Mouse (Mus musculus): ENCODE results near the gene Stard10. TPM values are rescaled to one million over a fixed set of nuclear protein-coding genes. Genes with fewer than 3 reads are reported as not detected.

Gene Stard10
- 123 and 134 TPM in 2 replicates for polyA plus RNA-seq (2014; fragmentation: Nextera tagmentation; extraction: Ambion mirVana)

GRCm38 (mm10) chr7:101317014-101317413, at the start of gene Stard10:
Gene Stard10, plus strand, starts transcription at chr7:101317086.
- ATAC-seq (replicated peaks; ENCODE audit: low FRiP score, low TSS enrichment, low read depth) (no peak), DNase-seq (ENCODE audit: low spot score) (no peak)
- H3K4me3 ChIP-seq (ENCODE audit: low read depth, low read length) = no peak within 1 kb of the TSS
- peaks cover 2% of the 10 kb centered on the region; the same call in 1 of the 2 replicates for H3K27me3 ChIP-seq (replicated peaks; ENCODE audit: control insufficient read depth, insufficient read depth, low read length)
- 81% methylated on average over 3 of the region's 3 CpGs for WGBS
- no peak within 1 kb of the TSS for H3K9ac ChIP-seq (ENCODE audit: low read length)
- no peaks in the 10 kb centered on the region for H3K9me3 ChIP-seq (ENCODE audit: control insufficient read depth, low read length)
- H3K27ac ChIP-seq (ENCODE audit: low read depth) = no peak within 1 kb of the TSS; the same call in 1 of the 2 replicates
- no peak within 1 kb of the TSS for H3K4me2 ChIP-seq (ENCODE audit: low read length)
- H3K4me1 ChIP-seq (replicated peaks; ENCODE audit: control insufficient read depth, insufficient read depth, low read length) = peaks cover 12% of the 10 kb centered on the region
- no peaks in the 10 kb centered on the region for H3K36me3 ChIP-seq (ENCODE audit: control insufficient read depth, insufficient read depth, low read length)

- ATAC-seq (replicated peaks; ENCODE audit: low FRiP score, low TSS enrichment, low read depth) = no peak
- Histone ChIP-seq H3K4me2 (ENCODE audit: low read length) (no peak overlapping the region), H3K4me1 (replicated peaks; ENCODE audit: control insufficient read depth, insufficient read depth, low read length) (no peaks in the 10 kb centered on the region), H3K36me3 (ENCODE audit: control insufficient read depth, insufficient read depth, low read length) (peaks cover 21% of the 10 kb centered on the region), H3K27me3 (replicated peaks; ENCODE audit: control insufficient read depth, insufficient read depth, low read length) (no peaks in the 10 kb centered on the region), H3K4me3 (ENCODE audit: low read depth, low read length) (no peak overlapping the region), H3K9me3 (ENCODE audit: control insufficient read depth, low read length) (no peaks in the 10 kb centered on the region), H3K27ac (ENCODE audit: low read depth) (peak overlapping the region; percentile 40; the same call in 1 of the 2 replicates), H3K9ac (ENCODE audit: low read length) (no peak overlapping the region)
- no peak for DNase-seq (ENCODE audit: low spot score)
- 52% methylated on average over 3 of the region's 3 CpGs for WGBS
Observed at GRCm38 (mm10) chr7:101267457-101268259, 49.2 kb upstream of the Stard10 start.

GRCm38 (mm10) chr7:101271602-101272001, 45.3 kb upstream of the Stard10 start:
- H3K9ac ChIP-seq (ENCODE audit: low read length) = no peak overlapping the region
- peaks cover 49% of the 10 kb centered on the region for H3K36me3 ChIP-seq (ENCODE audit: control insufficient read depth, insufficient read depth, low read length)
- 83% methylated on average over 1 of the region's 1 CpGs for WGBS
- no peak overlapping the region for H3K4me2 ChIP-seq (ENCODE audit: low read length)
- no peak overlapping the region for H3K27ac ChIP-seq (ENCODE audit: low read depth)
- no peak for DNase-seq (ENCODE audit: low spot score)
- no peak for ATAC-seq (replicated peaks; ENCODE audit: low FRiP score, low TSS enrichment, low read depth)
- no peaks in the 10 kb centered on the region for H3K27me3 ChIP-seq (replicated peaks; ENCODE audit: control insufficient read depth, insufficient read depth, low read length)
- H3K4me1 ChIP-seq (replicated peaks; ENCODE audit: control insufficient read depth, insufficient read depth, low read length) = no peaks in the 10 kb centered on the region
- no peak overlapping the region for H3K4me3 ChIP-seq (ENCODE audit: low read depth, low read length)
- no peaks in the 10 kb centered on the region for H3K9me3 ChIP-seq (ENCODE audit: control insufficient read depth, low read length)

- WGBS = 91% methylated on average over 8 of the region's 8 CpGs
- Histone ChIP-seq H3K4me3 (ENCODE audit: low read depth, low read length) (no peak overlapping the region), H3K9me3 (ENCODE audit: control insufficient read depth, low read length) (no peaks in the 10 kb centered on the region), H3K27ac (ENCODE audit: low read depth) (no peak overlapping the region), H3K4me2 (ENCODE audit: low read length) (no peak overlapping the region), H3K9ac (ENCODE audit: low read length) (no peak overlapping the region), H3K36me3 (ENCODE audit: control insufficient read depth, insufficient read depth, low read length) (peaks cover 58% of the 10 kb centered on the region), H3K4me1 (replicated peaks; ENCODE audit: control insufficient read depth, insufficient read depth, low read length) (no peaks in the 10 kb centered on the region), H3K27me3 (replicated peaks; ENCODE audit: control insufficient read depth, insufficient read depth, low read length) (no peaks in the 10 kb centered on the region)
- no peak for ATAC-seq (replicated peaks; ENCODE audit: low FRiP score, low TSS enrichment, low read depth)
- DNase-seq (ENCODE audit: low spot score) = no peak
Observed at GRCm38 (mm10) chr7:101272466-101273160, 44.3 kb upstream of the Stard10 start.

- Histone ChIP-seq H3K9ac (ENCODE audit: low read length) (no peak overlapping the region), H3K9me3 (ENCODE audit: control insufficient read depth, low read length) (no peaks in the 10 kb centered on the region), H3K4me1 (replicated peaks; ENCODE audit: control insufficient read depth, insufficient read depth, low read length) (no peaks in the 10 kb centered on the region), H3K27ac (ENCODE audit: low read depth) (no peak overlapping the region), H3K4me2 (ENCODE audit: low read length) (no peak overlapping the region), H3K36me3 (ENCODE audit: control insufficient read depth, insufficient read depth, low read length) (peaks cover 78% of the 10 kb centered on the region), H3K27me3 (replicated peaks; ENCODE audit: control insufficient read depth, insufficient read depth, low read length) (no peaks in the 10 kb centered on the region), H3K4me3 (ENCODE audit: low read depth, low read length) (no peak overlapping the region)
- DNase-seq (ENCODE audit: low spot score) = no peak
- ATAC-seq (replicated peaks; ENCODE audit: low FRiP score, low TSS enrichment, low read depth) = no peak
- 93% methylated on average over 3 of the region's 3 CpGs for WGBS
Observed at GRCm38 (mm10) chr7:101282721-101283120, 34.2 kb upstream of the Stard10 start.

GRCm38 (mm10) chr7:101284504-101284903, 32.4 kb upstream of the Stard10 start:
- Histone ChIP-seq H3K9ac (ENCODE audit: low read length) (no peak overlapping the region), H3K27ac (ENCODE audit: low read depth) (no peak overlapping the region), H3K4me3 (ENCODE audit: low read depth, low read length) (no peak overlapping the region), H3K27me3 (replicated peaks; ENCODE audit: control insufficient read depth, insufficient read depth, low read length) (no peaks in the 10 kb centered on the region), H3K9me3 (ENCODE audit: control insufficient read depth, low read length) (no peaks in the 10 kb centered on the region), H3K36me3 (ENCODE audit: control insufficient read depth, insufficient read depth, low read length) (peaks cover 73% of the 10 kb centered on the region), H3K4me1 (replicated peaks; ENCODE audit: control insufficient read depth, insufficient read depth, low read length) (no peaks in the 10 kb centered on the region), H3K4me2 (ENCODE audit: low read length) (no peak overlapping the region)
- ATAC-seq (replicated peaks; ENCODE audit: low FRiP score, low TSS enrichment, low read depth) (no peak), DNase-seq (ENCODE audit: low spot score) (no peak)
- WGBS = 85% methylated on average over 1 of the region's 1 CpGs

- no peak overlapping the region for H3K27ac ChIP-seq (ENCODE audit: low read depth)
- no peak overlapping the region for H3K4me3 ChIP-seq (ENCODE audit: low read depth, low read length)
- no peaks in the 10 kb centered on the region for H3K9me3 ChIP-seq (ENCODE audit: control insufficient read depth, low read length)
- H3K36me3 ChIP-seq (ENCODE audit: control insufficient read depth, insufficient read depth, low read length) = peaks cover 76% of the 10 kb centered on the region
- ATAC-seq (replicated peaks; ENCODE audit: low FRiP score, low TSS enrichment, low read depth) (no peak), DNase-seq (ENCODE audit: low spot score) (no peak)
- H3K4me2 ChIP-seq (ENCODE audit: low read length) = no peak overlapping the region
- 84% methylated on average over 4 of the region's 4 CpGs for WGBS
- H3K27me3 ChIP-seq (replicated peaks; ENCODE audit: control insufficient read depth, insufficient read depth, low read length) = no peaks in the 10 kb centered on the region
- no peak overlapping the region for H3K9ac ChIP-seq (ENCODE audit: low read length)
- no peaks in the 10 kb centered on the region for H3K4me1 ChIP-seq (replicated peaks; ENCODE audit: control insufficient read depth, insufficient read depth, low read length)
Observed at GRCm38 (mm10) chr7:101286891-101287290, 30.0 kb upstream of the Stard10 start.

- DNase-seq (ENCODE audit: low spot score) (no peak), ATAC-seq (replicated peaks; ENCODE audit: low FRiP score, low TSS enrichment, low read depth) (no peak)
- H3K36me3 ChIP-seq (ENCODE audit: control insufficient read depth, insufficient read depth, low read length) = peaks cover 68% of the 10 kb centered on the region
- no peaks in the 10 kb centered on the region for H3K9me3 ChIP-seq (ENCODE audit: control insufficient read depth, low read length)
- no peak overlapping the region for H3K4me3 ChIP-seq (ENCODE audit: low read depth, low read length)
- no peak overlapping the region for H3K27ac ChIP-seq (ENCODE audit: low read depth)
- H3K27me3 ChIP-seq (replicated peaks; ENCODE audit: control insufficient read depth, insufficient read depth, low read length) = no peaks in the 10 kb centered on the region
- H3K9ac ChIP-seq (ENCODE audit: low read length) = no peak overlapping the region
- 78% methylated on average over 2 of the region's 2 CpGs for WGBS
- H3K4me2 ChIP-seq (ENCODE audit: low read length) = no peak overlapping the region
- no peaks in the 10 kb centered on the region for H3K4me1 ChIP-seq (replicated peaks; ENCODE audit: control insufficient read depth, insufficient read depth, low read length)
Observed at GRCm38 (mm10) chr7:101287820-101288219, 29.1 kb upstream of the Stard10 start.
